Mouse (Mus musculus) hindbrain, embryonic 14.5 days (tissue): ENCODE results near the gene Tmem164. TPM values are rescaled to one million over a fixed set of nuclear protein-coding genes. Genes with fewer than 3 reads are reported as not detected.

Experiments
- ATAC-seq: fragments of 200-750 bp; cut with Nextera tagmentation; 2 replicates; pipeline ENCODE4 v1.8.0; 2017; ENCODE audit warnings: moderate number of reproducible peaks, mild to moderate bottlenecking, moderate TSS enrichment, moderate library complexity; ENCODE audit not compliant: low FRiP score
- DNase-seq: peaks from one replicate; pipeline ENCODE4 v3.0.0-alpha.2; 2015; ENCODE audit warnings: low spot score
- H3K27ac ChIP-seq: fragments of 300-500 bp; sonication (generic); 2 replicates; pipeline ENCODE4 v1.5.1; 2014; ENCODE audit warnings: mild to moderate bottlenecking, moderate library complexity
- H3K27me3 ChIP-seq: fragments of 300-500 bp; sonication (generic); 2 replicates; pipeline ENCODE4 v1.6.1; 2014; ENCODE audit warnings: mild to moderate bottlenecking, low read length, mixed read lengths; ENCODE audit not compliant: control insufficient read depth, insufficient read depth
- H3K36me3 ChIP-seq: fragments of 300-500 bp; sonication (generic); replicated peaks from 2 replicates; pipeline ENCODE4 v1.6.1; 2014; ENCODE audit not compliant: control insufficient read depth, insufficient read depth
- H3K4me1 ChIP-seq: fragments of 300-500 bp; sonication (generic); replicated peaks from 2 replicates; pipeline ENCODE4 v1.6.1; 2014; ENCODE audit warnings: antibody characterized with exemption, low read length, mixed read lengths; ENCODE audit not compliant: control insufficient read depth, insufficient read depth
- H3K4me2 ChIP-seq: fragments of 300-500 bp; sonication (generic); replicated peaks from 2 replicates; pipeline ENCODE4 v1.6.1; 2014; ENCODE audit warnings: mild to moderate bottlenecking, moderate library complexity
- H3K4me3 ChIP-seq: fragments of 300-500 bp; sonication (generic); replicated peaks from 2 replicates; pipeline ENCODE4 v1.5.1; 2014; ENCODE audit warnings: mild to moderate bottlenecking, low read length
- H3K9ac ChIP-seq: fragments of 300-500 bp; sonication (generic); 2 replicates; pipeline ENCODE4 v1.6.1; 2014
- H3K9me3 ChIP-seq: fragments of 300-500 bp; sonication (generic); 2 replicates; pipeline ENCODE4 v1.6.1; 2016; ENCODE audit warnings: low read length; ENCODE audit not compliant: control insufficient read depth
- WGBS: fragments of 180-500 bp; shearing (Covaris S2); extraction: QIAGEN DNeasy Blood & Tissue Kit; methylation state at CpG from one replicate; pipeline ENCODE4 v1.1.7; 2014; 5-methylcytosine and 5-hydroxymethylcytosine counted together
- polyA plus RNA-seq: library from polyadenylated mRNA; unstranded; fragments of >200 nt; fragmentation: Nextera tagmentation; extraction: Ambion mirVana; gene quantifications from 2 replicates; pipeline ENCODE4 v1.2.1, GENCODE M21; 2014

Tmem164 gene
- polyA plus RNA-seq, 1 experiment from 2014 or later: 16.6 TPM

DNA sequence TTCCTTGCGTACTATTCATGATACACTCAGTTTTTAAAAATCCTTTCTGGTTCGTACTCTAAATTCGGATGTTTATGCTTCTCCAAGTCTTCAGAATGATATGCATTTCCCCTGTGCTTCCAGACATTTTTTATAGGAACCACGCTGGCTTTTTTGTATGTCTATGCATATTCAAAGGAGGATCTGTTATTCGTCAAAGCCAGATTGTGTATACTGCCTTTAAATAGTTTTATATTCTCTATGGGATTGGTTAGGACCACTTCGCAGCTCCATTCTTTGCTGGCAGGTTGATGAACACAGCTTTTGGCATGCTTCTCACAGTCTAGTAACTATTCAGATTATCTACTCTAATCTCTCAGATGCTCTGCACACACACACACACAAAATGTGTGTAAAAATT lies 79.2 kb downstream of the Tmem164 start:
- Histone ChIP-seq H3K4me2 (no peak overlapping the region), H3K36me3 (no peaks in the 10 kb centered on the region), H3K9ac (no peak overlapping the region), H3K27me3 (peaks cover 4% of the 10 kb centered on the region; the same call in 1 of the 2 replicates), H3K4me3 (no peak overlapping the region), H3K4me1 (no peaks in the 10 kb centered on the region), H3K9me3 (no peaks in the 10 kb centered on the region), H3K27ac (no peak overlapping the region)
- DNase-seq (no peak), ATAC-seq (no peak)
- whole genome bisulfite sequencing: 74% methylated on average over 6 of the region's 6 CpGs

DNA sequence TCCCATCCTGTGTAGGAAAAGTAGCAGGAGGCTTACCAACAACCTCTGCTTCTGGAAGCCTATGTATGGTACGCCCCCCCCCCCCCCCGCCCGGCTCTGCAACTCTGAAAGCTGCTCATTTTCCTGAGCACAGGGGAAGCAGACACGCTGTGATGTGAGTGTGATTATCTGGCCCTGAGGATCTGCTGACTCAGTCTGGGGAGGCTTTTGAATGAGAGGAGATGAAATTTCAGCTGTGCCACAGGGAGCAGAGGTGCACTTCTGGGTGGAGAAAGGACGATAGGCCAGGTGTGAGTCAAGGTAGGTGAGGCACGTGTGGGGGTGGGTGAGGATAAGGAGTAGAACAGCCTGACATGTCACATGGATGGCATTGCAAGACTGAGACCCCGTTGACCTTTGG lies 82.1 kb downstream of the Tmem164 start:
- Histone ChIP-seq H3K36me3 (no peaks in the 10 kb centered on the region), H3K27ac (no peak overlapping the region), H3K27me3 (no peaks in the 10 kb centered on the region; the same call in 1 of the 2 replicates), H3K4me1 (no peaks in the 10 kb centered on the region), H3K9ac (no peak overlapping the region), H3K4me2 (no peak overlapping the region), H3K9me3 (no peaks in the 10 kb centered on the region), H3K4me3 (no peak overlapping the region)
- DNase-seq (no peak), ATAC-seq (no peak)
- WGBS: 85% methylated on average over 7 of the region's 7 CpGs

DNA sequence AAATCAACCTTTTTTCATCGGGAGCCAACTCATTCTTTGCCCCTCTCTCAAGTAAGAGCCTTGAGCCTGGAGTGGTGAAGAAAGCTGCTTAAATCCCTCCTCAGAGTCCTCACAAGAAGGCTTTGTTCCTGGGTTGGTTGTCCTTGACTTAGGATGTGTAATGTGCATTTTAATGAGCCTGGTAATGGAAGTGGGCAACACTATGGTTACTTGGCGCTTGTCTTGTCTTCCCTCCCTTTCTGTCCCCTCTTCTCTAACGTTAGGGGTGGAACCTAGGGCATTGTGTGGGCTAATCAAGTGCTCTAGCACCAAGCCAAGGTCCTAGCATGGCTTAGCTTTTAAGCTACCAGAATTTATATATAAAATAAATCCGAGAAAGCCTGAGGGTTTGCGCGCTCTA lies 88.5 kb downstream of the Tmem164 start:
- no peaks in the 10 kb centered on the region for H3K36me3 ChIP-seq
- no peak overlapping the region for H3K9ac ChIP-seq
- no peak for ATAC-seq
- no peaks in the 10 kb centered on the region for H3K27me3 ChIP-seq
- H3K4me1 ChIP-seq: no peaks in the 10 kb centered on the region
- DNase-seq: no peak
- H3K4me2 ChIP-seq: no peak overlapping the region
- no peaks in the 10 kb centered on the region for H3K9me3 ChIP-seq
- 81% methylated on average over 6 of the region's 6 CpGs for WGBS
- H3K27ac ChIP-seq: no peak overlapping the region
- H3K4me3 ChIP-seq: no peak overlapping the region

DNA sequence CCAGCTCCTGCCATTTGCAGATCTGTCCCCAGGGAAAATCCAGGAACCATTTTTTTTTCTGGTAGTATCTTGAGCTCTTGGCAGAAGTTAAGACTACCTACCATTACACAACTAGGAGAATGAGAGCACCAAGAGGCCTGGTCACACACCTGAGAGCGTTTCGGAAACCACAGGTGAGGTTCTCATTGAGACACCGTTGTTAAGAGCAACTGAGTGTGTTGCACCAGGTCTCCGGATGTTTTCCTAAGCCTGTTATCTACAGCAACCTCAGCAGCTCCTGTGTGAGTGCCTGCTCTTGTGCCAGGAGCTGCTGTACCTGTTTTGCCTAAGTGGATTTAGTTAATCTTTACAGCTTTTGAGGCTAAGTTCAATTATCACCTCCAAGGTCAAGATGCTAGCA lies 92.5 kb downstream of the Tmem164 start:
- Histone ChIP-seq H3K4me3 (no peak overlapping the region), H3K9ac (no peak overlapping the region), H3K27me3 (peaks cover 4% of the 10 kb centered on the region; the same call in 1 of the 2 replicates), H3K9me3 (no peaks in the 10 kb centered on the region), H3K36me3 (no peaks in the 10 kb centered on the region), H3K4me2 (no peak overlapping the region), H3K27ac (no peak overlapping the region), H3K4me1 (no peaks in the 10 kb centered on the region)
- ATAC-seq (no peak), DNase-seq (no peak)
- 90% methylated on average over 4 of the region's 4 CpGs for WGBS

DNA sequence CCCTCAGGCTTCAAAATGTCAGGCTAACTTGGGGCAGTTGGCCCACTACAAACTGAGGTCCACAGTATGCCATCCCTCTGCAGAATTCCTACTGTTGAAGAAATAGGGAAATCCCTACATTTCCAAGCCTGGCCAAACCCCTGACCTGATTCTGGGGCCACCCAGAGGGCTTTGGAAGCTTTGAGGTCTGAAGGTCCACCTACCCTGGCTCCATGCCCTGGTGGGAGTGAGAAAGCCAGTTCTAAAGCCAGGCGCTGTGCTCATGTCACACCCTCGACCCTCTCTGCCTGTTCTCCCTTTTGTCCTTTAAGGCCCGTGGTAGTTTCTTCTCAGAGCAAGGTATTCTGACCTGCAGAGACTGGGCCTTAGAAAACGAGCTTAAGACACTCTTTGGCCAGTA lies 94.9 kb downstream of the Tmem164 start:
- Histone ChIP-seq H3K4me2 (no peak overlapping the region), H3K9me3 (no peaks in the 10 kb centered on the region), H3K27ac (no peak overlapping the region), H3K4me3 (no peak overlapping the region), H3K9ac (no peak overlapping the region), H3K36me3 (no peaks in the 10 kb centered on the region), H3K27me3 (peaks cover 4% of the 10 kb centered on the region; the same call in 1 of the 2 replicates), H3K4me1 (no peaks in the 10 kb centered on the region)
- ATAC-seq: no peak
- DNase-seq: no peak
- 81% methylated on average over 4 of the region's 4 CpGs for WGBS

DNA sequence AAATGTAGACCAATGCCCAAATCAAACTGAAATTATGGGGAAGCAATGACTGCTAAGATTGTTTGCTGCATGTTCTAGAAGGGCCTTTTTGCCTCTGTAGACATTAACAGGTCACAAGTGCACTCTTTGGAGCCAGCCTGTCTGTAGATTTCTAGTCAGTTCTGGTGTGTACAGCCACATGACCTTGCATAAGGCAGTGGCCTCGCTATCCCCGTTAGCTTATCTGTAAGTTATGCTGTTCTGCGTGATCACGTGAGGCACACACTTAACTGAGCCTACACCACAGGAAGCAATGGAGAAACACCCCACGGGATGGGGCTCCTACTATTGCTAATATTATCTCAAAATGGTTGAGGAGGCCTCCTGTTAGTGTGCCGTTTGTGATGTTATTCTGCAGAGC lies 97.4 kb downstream of the Tmem164 start:
- Histone ChIP-seq H3K27me3 (peaks cover 4% of the 10 kb centered on the region; the same call in 1 of the 2 replicates), H3K4me3 (no peak overlapping the region), H3K9me3 (no peaks in the 10 kb centered on the region), H3K9ac (no peak overlapping the region), H3K27ac (no peak overlapping the region), H3K36me3 (no peaks in the 10 kb centered on the region), H3K4me1 (no peaks in the 10 kb centered on the region), H3K4me2 (no peak overlapping the region)
- ATAC-seq (no peak; the same call in 1 of the 2 replicates), DNase-seq (no peak)
- WGBS: 74% methylated on average over 6 of the region's 6 CpGs

DNA sequence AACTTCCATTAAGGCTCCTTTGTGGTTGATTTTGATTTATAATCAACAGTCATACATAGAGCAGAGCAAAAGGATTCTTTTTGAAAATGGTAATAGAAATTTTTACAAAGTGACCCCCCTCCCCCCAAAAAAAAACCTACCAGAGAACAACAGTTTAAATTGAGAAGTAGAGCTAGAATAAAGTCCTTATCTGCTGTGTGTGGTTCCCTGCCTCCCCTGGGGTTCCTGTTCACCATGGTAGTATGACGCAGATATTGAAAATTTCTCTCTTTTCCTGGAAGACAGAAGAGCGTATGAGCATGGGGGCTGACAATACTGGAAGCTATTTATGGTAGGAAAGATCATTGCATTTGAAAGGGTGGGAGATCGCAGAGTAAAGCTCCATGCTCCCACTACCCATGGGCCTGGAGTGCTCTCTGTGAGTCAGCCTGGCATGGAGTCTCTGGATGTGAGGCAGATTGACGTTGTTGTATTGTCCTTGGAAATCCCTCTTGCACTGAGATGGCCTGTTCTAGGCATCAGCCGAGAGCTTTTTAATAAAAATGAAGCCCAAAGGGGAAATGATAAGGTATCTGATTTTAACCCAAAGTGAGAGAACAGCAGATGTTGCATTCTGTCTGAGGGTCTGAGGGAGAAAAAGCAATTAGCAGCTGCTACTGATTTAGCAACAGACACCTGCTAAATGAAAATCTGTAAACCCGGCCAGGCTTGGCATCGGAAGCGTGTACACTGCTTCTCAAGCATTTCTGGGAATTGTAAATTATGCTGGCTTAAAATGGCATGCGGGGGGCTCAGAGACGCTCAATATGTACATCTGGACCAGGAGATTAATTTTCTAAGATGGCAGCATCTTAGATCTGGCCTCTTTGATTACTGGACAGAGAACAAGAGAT lies 105.2 kb downstream of the Tmem164 start:
- peak; percentile 48; the same call in 1 of the 2 replicates for ATAC-seq
- H3K4me1 ChIP-seq: no peaks in the 10 kb centered on the region
- peak; percentile 28 for DNase-seq

DNA sequence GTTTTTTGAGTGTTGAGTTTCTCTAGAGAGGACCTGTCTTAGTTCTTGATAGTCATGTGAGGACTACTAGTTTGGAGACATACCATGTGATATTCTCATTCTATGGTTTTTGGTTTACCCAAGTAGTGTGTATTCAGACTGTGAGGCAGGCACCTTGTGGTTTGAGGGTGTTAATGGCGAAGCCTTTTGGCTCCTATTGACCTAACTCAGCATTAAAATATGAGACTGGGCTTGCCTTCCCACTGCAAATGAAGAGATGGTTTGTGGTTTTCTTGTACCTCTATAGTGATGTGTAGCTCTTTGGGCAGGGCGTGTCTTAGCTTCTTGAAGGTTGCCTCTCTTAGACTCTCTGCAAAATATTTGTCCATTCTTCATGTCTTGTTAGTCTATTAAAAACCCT lies 111.0 kb downstream of the Tmem164 start:
- Histone ChIP-seq H3K4me3 (no peak overlapping the region), H3K27ac (no peak overlapping the region), H3K27me3 (0 out of 2 replicates have a peak, but pooled peaks cover 4% of the 10 kb centered on the region), H3K9ac (no peak overlapping the region), H3K4me1 (no peaks in the 10 kb centered on the region), H3K4me2 (no peak overlapping the region), H3K36me3 (no peaks in the 10 kb centered on the region), H3K9me3 (no peaks in the 10 kb centered on the region)
- ATAC-seq (no peak), DNase-seq (no peak)
- 90% methylated on average over 2 of the region's 2 CpGs for WGBS

More for the DNA sequence above, 105.2 kb downstream of the Tmem164 start:
- Histone ChIP-seq H3K27me3 (0 out of 2 replicates have a peak, but pooled peaks cover 4% of the 10 kb centered on the region), H3K4me2 (no peak overlapping the region), H3K36me3 (no peaks in the 10 kb centered on the region), H3K4me3 (no peak overlapping the region), H3K9me3 (no peaks in the 10 kb centered on the region), H3K27ac (peak overlapping the region; percentile 38; the same call in 1 of the 2 replicates), H3K9ac (no peak overlapping the region)
- WGBS: 63% methylated on average over 10 of the region's 10 CpGs

DNA sequence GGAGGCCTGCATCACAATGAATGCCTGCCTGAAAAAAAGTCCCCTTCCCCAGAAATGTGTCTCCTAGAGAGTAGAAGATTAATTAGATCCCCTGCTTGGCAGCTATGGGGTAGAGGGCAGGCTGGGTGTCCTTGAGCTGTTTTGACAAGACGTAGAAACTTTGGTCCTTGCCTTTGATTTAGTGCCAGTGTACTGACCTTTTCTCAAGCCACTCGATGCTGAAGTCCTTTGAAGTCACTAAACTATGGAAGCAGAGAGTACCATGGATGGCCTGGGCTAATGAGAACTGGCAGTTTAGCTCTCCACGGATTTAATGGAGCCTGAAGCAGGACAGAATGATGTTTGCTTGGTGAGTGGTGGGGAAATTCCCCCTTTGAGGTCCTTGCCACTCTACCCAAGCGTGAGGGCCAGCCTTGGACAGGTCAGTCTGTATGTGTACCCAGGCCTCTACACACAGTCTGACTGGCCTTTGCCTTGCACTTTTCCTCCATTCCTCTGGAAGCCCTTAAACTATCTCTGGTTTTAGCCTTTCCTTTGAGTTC lies 112.9 kb downstream of the Tmem164 start:
- WGBS: 74% methylated on average over 4 of the region's 4 CpGs
- H3K27me3 ChIP-seq: 0 out of 2 replicates have a peak, but pooled peaks cover 4% of the 10 kb centered on the region
- no peaks in the 10 kb centered on the region for H3K4me1 ChIP-seq
- H3K27ac ChIP-seq: no peak overlapping the region
- ATAC-seq: no peak
- no peaks in the 10 kb centered on the region for H3K9me3 ChIP-seq
- no peak for DNase-seq
- H3K36me3 ChIP-seq: no peaks in the 10 kb centered on the region
- H3K4me3 ChIP-seq: no peak overlapping the region
- no peak overlapping the region for H3K9ac ChIP-seq
- no peak overlapping the region for H3K4me2 ChIP-seq
